Mouse (Mus musculus) lung, postnatal 36 days (tissue): ENCODE measurements around the gene Gm10985.

Experiments used
- DNase-seq: peaks from one replicate; pipeline ENCODE4 v3.0.0; 2022; ENCODE audit warnings: mixed read lengths

The Gm10985 gene

DNA sequence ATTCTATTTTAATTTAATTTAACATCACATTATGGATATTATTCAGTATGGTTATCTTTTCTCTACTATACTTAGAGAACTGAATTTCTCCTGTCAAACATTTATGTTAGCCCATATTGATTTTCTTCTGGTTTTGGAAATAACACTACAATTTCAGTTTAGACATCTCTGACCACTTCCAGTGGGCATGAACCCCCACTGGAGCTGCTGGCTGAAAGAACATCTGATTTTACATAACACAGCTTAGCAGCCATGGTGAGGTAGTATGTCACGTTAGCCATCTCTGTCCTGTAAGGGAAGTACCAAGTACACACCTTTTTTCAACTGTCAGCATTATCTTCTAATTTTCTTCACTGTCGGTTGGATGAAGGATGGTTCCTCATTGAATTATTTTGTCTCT is at the start of gene Gm10985:
Gene Gm10985, plus strand, starts transcription at position 301 of the 400 bp plus-strand sequence.
- no peak for DNase-seq

DNA sequence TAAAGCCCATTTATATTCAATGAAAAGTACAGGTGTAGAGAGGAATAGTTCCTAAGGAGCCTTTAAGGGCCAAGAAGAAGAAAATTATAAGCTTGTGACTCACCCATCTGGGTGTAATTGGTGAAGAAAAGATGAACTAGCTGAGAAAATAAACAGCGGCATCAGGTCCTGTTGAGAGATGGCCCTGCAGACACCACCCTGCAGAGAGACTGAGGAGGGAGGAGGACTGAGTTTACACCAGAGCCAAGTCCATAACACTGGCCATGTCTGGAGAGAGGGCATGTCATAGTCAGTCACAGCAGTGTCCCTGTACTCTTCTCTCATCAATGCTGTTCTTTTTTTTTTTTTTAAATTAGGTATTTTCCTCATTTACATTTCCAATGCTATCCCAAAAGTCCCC is 48.0 kb upstream of the Gm10985 start:
- no peak for DNase-seq

DNA sequence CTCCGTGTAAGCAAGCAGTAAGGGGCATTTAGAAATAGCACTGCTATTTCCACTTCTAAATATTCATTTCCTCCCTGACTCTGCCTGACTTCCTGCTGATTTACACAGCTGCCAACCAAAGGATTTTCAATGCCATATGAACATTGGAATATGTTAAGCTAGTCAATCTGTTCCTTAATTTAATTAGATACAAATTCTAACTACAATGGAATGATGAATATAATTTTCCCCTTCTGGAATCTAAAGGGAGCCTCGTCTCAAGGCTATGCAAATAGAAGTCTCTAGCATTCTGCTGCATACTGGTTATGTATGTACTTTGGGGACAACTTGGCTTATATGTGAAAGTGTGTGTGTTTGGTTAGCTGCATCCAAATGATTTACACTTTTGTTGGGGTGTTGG is 45.2 kb upstream of the Gm10985 start:
- DNase-seq: no peak

- no peak for DNase-seq
Observed at GRCm38 (mm10) chr3:53813421-53813977, 31.4 kb upstream of the Gm10985 start.

DNA sequence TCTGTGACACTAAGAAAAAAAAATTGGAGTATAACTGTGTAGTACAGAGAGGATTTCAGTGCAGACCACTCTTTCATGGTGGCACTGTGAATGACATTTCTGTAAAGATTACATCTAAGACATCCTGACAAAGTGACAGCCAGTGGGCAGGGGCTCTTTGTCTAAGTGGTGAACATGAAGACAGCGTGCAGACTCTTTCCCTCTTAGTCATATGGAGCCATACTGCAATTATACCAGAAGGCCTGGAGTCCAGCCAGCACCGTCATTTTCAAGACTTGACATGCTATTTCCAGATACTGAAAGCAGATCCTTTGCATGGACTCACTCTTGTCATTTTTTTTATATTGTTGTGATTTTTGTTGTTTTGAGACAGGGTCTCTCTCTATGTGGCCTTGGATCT is 10.6 kb upstream of the Gm10985 start:
- no peak for DNase-seq

- no peak for DNase-seq
Observed at GRCm38 (mm10) chr3:53846206-53846928, 1.5 kb downstream of the Gm10985 start.

GRCm38 (mm10) chr3:53847726-53848125 is 2.8 kb downstream of the Gm10985 start:
- no peak for DNase-seq

DNA sequence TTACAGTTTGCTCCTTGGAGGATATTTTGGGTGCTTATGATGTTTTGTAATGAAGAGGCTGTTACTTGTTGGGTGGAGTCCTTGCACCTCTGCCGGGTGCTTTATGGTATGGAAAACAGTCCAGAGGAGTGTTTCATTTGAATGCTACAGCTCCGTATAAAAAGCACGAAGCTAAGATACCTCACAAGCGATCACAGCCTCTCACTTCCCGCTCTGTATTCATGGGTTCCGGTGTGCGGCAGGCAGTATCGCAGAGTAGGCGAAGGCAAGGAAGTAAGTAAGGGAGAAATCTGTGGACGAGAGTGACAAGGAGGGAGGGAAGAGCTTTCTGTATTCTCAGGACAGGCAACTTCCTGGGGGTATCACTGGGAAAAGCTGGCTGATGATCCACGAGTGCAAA is 3.4 kb downstream of the Gm10985 start:
- DNase-seq: no peak

GRCm38 (mm10) chr3:53854261-53854660 is 9.4 kb downstream of the Gm10985 start:
- no peak for DNase-seq

- no peak for DNase-seq
Observed at GRCm38 (mm10) chr3:53854831-53855230, 9.9 kb downstream of the Gm10985 start.

- DNase-seq: peak; percentile 98
Observed at GRCm38 (mm10) chr3:53863383-53864220, 18.7 kb downstream of the Gm10985 start, which contains the start of gene Ufm1. Gene Ufm1, minus strand, starts transcription at chr3:53863830.

DNA sequence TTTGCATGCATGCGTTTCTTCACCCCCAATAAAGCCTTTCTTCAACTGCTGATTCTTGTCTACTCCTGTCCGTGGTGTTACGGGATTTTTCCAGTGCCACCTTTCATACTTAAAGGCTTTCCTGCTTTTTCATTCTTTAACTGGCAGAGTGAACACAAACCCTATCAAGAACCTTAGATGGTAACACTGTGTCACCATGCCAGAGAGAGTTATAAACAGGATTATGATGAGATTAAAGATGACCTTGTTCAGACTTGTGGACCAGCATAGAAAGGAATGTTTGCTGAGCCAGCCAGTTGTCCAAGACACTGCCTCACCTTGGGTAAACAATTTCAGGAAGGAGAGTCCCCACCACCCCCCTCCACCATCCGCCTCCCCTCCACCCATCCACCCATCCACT is 23.3 kb downstream of the Gm10985 start:
- no peak for DNase-seq

- no peak for DNase-seq
Observed at GRCm38 (mm10) chr3:53869263-53869662, 24.4 kb downstream of the Gm10985 start.

- no peak for DNase-seq
Observed at GRCm38 (mm10) chr3:53870482-53870881, 25.6 kb downstream of the Gm10985 start.

DNA sequence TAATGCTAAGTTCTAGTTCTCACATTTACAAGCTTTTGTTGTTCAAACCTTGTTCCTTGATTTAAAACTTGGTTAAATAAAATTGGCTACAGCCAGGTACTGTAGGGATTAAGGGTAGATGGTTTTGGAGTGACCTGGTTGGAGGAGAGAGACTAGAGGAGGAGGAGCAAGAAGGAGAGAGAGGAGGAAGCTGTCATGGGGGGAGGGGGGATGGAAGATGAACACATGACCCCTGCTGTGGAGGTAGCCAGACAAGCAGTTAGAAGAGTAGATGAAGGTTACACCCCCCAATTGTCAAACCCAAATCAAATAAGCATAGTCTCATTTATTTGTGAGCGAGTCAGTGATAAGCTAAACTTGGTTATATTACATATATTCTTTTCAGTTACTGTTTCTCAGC is 26.7 kb downstream of the Gm10985 start:
- no peak for DNase-seq

GRCm38 (mm10) chr3:53890619-53891540 is 46.0 kb downstream of the Gm10985 start:
- no peak for DNase-seq
